Mouse (Mus musculus) common myeloid progenitor, adult 5-6 weeks (primary cell): ENCODE results near the gene Clrn1. TPM values are rescaled to one million over a fixed set of nuclear protein-coding genes. Genes with fewer than 3 reads are reported as not detected.
"Not testable (repeated sequence)": the region's sequence is repeated elsewhere in the genome, so short reads cannot be mapped to it uniquely, and the experiment has no call there.

Experiments used
- ATAC-seq: replicated peaks from 2 replicates; pipeline ENCODE4 v1.8.0; 2016; ENCODE audit warnings: low read depth, mild to moderate bottlenecking, moderate TSS enrichment, inconsistent platforms; ENCODE audit not compliant: poor library complexity, severe bottlenecking
- total RNA-seq: library from RNA; stranded (forward); fragments of 200-1000, 187-1606 nt; gene quantifications from 2 replicates; pipeline ENCODE4 v1.2.3, GENCODE M21; 2017

The Clrn1 gene
- not detected in 2 replicates for total RNA-seq

GRCm38 (mm10) chr3:58884801-58885573 lies at the start of gene Clrn1:
TSS of gene Clrn1 (minus strand) at chr3:58885340.
- ATAC-seq = no peak

- no peak for ATAC-seq
Measured at GRCm38 (mm10) chr3:58924027-58924426, 38.9 kb upstream of the Clrn1 start.

- ATAC-seq = no peak
Measured at GRCm38 (mm10) chr3:58923140-58923539, 38.0 kb upstream of the Clrn1 start.

GRCm38 (mm10) chr3:58922636-58923035 lies 37.5 kb upstream of the Clrn1 start:
- no peak for ATAC-seq

- ATAC-seq = peak; percentile 42; the same call in 1 of the 2 replicates
Measured at GRCm38 (mm10) chr3:58921316-58921715, 36.2 kb upstream of the Clrn1 start.

- no peak for ATAC-seq
Measured at GRCm38 (mm10) chr3:58904656-58905055, 19.5 kb upstream of the Clrn1 start.

- ATAC-seq = no peak
Measured at GRCm38 (mm10) chr3:58902051-58902758, 17.1 kb upstream of the Clrn1 start.

GRCm38 (mm10) chr3:58895131-58895530 lies 10.0 kb upstream of the Clrn1 start:
- no peak for ATAC-seq

GRCm38 (mm10) chr3:58894529-58894928 lies 9.4 kb upstream of the Clrn1 start:
- ATAC-seq = no peak

- ATAC-seq = no peak
Measured at GRCm38 (mm10) chr3:58889670-58890069, 4.5 kb upstream of the Clrn1 start.

GRCm38 (mm10) chr3:58888131-58888715 lies 3.1 kb upstream of the Clrn1 start:
- no peak for ATAC-seq

- ATAC-seq = no peak
Measured at GRCm38 (mm10) chr3:58887719-58888118, 2.6 kb upstream of the Clrn1 start.

GRCm38 (mm10) chr3:58883511-58883907 lies 1.6 kb downstream of the Clrn1 start:
- ATAC-seq = no peak

GRCm38 (mm10) chr3:58882878-58883510 lies 2.1 kb downstream of the Clrn1 start:
- ATAC-seq = peak; percentile 99

GRCm38 (mm10) chr3:58881016-58881415 lies 4.1 kb downstream of the Clrn1 start:
- ATAC-seq = no peak

GRCm38 (mm10) chr3:58880181-58880580 lies 5.0 kb downstream of the Clrn1 start:
- no peak for ATAC-seq

- ATAC-seq = not testable (repeated sequence)
Measured at GRCm38 (mm10) chr3:58871882-58872281, 13.3 kb downstream of the Clrn1 start.

- ATAC-seq = no peak
Measured at GRCm38 (mm10) chr3:58865690-58866089, 19.4 kb downstream of the Clrn1 start.

- ATAC-seq = no peak
Measured at GRCm38 (mm10) chr3:58862976-58863375, 22.2 kb downstream of the Clrn1 start.

GRCm38 (mm10) chr3:58843415-58843814 lies 41.7 kb downstream of the Clrn1 start:
- ATAC-seq = peak; percentile 100
